Mouse (Mus musculus): Measurements from ENCODE around the gene Apoc4.

GRCm38 (mm10) chr7:19699827-19700148, 18.5 kb upstream of the Apoc4 start:
- TF ChIP-seq POLR2A (IDR thresholded peaks at IDR 0.05; ENCODE audit: borderline replicate concordance, low read depth, low read length) (no peak), CTCF (IDR thresholded peaks at IDR 0.05; ENCODE audit: low read depth, low read length) (no peak)
